Mouse (Mus musculus): Measurements from ENCODE around the gene Tcaim.

- TF ChIP-seq CTCF (IDR thresholded peaks at IDR 0.05; ENCODE audit: low read depth, low read length) (no peak), POLR2A (IDR thresholded peaks at IDR 0.05; ENCODE audit: insufficient read depth, low read length) (no peak)
Observed at GRCm38 (mm10) chr9:122865697-122866166, 60.4 kb downstream of the Tcaim start, which contains the start of gene Zfp445.

Data from ES-Bruce4 (cell line).